Mouse (Mus musculus): ENCODE measurements around the gene Pth1r. TPM values are rescaled to one million over a fixed set of nuclear protein-coding genes. Genes with fewer than 3 reads are reported as not detected.
A peak's percentile ranks its signal among the peaks of the same experiment; 100 is the strongest.

Gene Pth1r
- polyA plus RNA-seq, 1 experiment from 2014 or later = 12.3 TPM

DNA sequence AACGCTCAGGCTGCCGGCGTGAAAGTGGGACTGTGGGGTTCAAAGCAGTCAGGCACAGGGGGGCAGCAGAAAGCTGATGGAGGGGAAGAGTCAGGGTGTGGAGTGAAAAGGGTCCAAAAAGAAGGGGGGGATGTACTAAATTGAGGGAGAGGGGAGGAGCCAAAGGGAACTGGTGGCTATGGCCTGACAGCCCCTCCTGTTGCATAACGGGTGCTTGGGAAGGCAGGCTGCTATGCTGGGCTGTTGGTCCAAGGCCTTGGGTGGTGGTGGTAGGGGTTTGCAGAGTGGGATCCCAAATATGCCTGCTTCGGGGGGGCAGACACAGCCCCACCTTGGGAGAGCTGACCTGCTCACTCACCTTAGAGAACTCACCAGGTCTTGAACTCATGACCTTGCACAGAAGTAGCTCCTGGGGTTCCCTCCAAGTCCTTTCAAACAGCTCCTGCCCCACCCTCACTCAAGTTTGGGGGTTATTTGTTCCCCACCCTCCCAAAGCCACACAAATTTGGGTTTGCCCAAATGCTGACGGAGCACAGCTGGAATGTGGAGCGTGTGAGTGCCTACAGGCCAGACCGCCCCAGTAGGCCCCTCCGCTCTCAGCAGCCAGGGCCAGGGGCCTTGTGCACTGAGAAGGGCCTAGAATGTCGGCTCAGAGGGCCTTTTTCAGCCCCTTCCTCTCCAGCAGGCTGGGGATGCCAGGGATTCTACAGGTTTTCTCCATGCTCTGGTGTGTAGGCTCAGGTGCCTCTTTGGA lies 28.5 kb upstream of the Pth1r start:
- no peak overlapping the region for H3K4me2 ChIP-seq (ENCODE audit: low read length)
- no peak overlapping the region for H3K27ac ChIP-seq (ENCODE audit: low read depth, low read length)
- WGBS = 80% methylated on average over 10 of the region's 10 CpGs
- H3K4me3 ChIP-seq (ENCODE audit: low read length) = no peak overlapping the region
- H3K9ac ChIP-seq (ENCODE audit: low read depth, low read length) = no peak overlapping the region
- no peaks in the 10 kb centered on the region for H3K36me3 ChIP-seq (ENCODE audit: control insufficient read depth, insufficient read depth, low read length)
- no peaks in the 10 kb centered on the region for H3K27me3 ChIP-seq (replicated peaks; ENCODE audit: control insufficient read depth, insufficient read depth, low read length)
- no peak for ATAC-seq
- H3K4me1 ChIP-seq (ENCODE audit: control insufficient read depth, insufficient read depth, low read depth, low read length) = peaks cover 2% of the 10 kb centered on the region; the same call in 1 of the 2 replicates
- no peaks in the 10 kb centered on the region for H3K9me3 ChIP-seq (ENCODE audit: control insufficient read depth, low read length)

DNA sequence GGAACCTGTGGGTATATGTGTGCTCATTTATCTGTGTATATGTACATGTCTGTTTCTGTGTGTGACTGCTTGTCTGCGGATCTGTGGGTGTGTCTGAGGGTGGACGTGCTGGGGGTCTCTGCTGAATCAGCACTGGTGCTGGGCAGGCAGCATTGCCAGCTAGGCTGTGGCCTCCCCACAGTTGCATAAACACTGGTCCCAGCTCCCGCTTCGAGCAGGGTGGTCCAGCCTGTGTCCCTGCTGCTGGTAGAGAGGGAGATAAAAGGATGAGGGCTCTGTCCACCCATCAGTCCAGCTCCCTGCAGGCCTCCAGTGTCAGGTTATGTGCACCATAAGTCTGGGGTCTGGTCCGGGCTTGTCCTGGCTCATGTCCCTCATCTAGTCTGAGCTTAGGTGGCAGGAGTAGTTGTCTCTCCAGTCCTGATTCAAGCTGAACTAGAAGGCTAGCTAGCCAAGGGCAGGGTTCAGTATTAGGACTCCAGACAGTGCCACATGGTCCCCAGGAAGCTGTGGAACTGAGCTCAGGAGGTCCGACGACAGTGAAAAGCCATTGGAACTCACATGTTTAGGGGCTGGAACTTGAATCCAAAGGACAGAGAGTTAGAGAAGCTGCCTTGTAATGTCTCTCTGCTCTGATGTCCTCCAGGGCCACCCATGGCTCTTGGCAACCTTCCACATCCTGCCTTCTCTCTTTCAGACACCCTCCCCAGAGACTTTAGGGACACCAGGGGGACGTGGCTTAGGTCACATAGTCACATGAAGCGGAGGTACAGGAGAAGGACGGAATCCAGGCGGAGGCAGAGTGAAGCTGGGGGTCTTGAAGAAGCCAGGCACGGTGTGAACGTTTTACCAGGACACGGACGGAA lies 27.7 kb upstream of the Pth1r start:
- H3K4me1 ChIP-seq (ENCODE audit: control insufficient read depth, insufficient read depth, low read depth, low read length) = no peaks in the 10 kb centered on the region
- H3K27me3 ChIP-seq (replicated peaks; ENCODE audit: control insufficient read depth, insufficient read depth, low read length) = no peaks in the 10 kb centered on the region
- H3K36me3 ChIP-seq (ENCODE audit: control insufficient read depth, insufficient read depth, low read length) = no peaks in the 10 kb centered on the region
- H3K4me2 ChIP-seq (ENCODE audit: low read length) = no peak overlapping the region
- H3K4me3 ChIP-seq (ENCODE audit: low read length) = no peak overlapping the region
- peak overlapping the region; percentile 9; the same call in 1 of the 2 replicates for H3K9ac ChIP-seq (ENCODE audit: low read depth, low read length)
- 74% methylated on average over 15 of the region's 15 CpGs for WGBS
- no peak overlapping the region for H3K27ac ChIP-seq (ENCODE audit: low read depth, low read length)
- no peaks in the 10 kb centered on the region for H3K9me3 ChIP-seq (ENCODE audit: control insufficient read depth, low read length)
- no peak for ATAC-seq

DNA sequence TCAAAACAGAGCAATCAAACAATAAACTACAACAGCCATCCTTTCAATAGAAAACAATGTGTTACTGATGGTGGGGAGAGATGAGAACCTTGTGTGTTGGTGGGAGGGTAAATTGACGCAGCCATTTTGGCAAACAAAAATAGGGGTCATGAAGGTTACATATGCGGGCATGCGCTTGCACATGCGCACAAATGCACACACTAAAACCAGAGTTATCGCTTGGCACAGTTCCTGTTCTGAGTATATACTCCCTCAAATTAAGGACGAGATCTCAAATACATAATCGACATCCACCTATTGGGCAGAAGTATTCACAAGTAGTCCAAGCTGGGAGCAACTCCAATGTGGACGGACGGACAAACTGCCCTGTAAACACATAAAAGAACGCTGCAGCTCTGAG lies 25.4 kb upstream of the Pth1r start:
- Histone ChIP-seq H3K36me3 (ENCODE audit: control insufficient read depth, insufficient read depth, low read length) (no peaks in the 10 kb centered on the region), H3K9me3 (ENCODE audit: control insufficient read depth, low read length) (no peaks in the 10 kb centered on the region), H3K27ac (ENCODE audit: low read depth, low read length) (no peak overlapping the region), H3K9ac (ENCODE audit: low read depth, low read length) (no peak overlapping the region), H3K4me1 (ENCODE audit: control insufficient read depth, insufficient read depth, low read depth, low read length) (no peaks in the 10 kb centered on the region), H3K27me3 (replicated peaks; ENCODE audit: control insufficient read depth, insufficient read depth, low read length) (no peaks in the 10 kb centered on the region), H3K4me2 (ENCODE audit: low read length) (no peak overlapping the region), H3K4me3 (ENCODE audit: low read length) (no peak overlapping the region)
- 94% methylated on average over 10 of the region's 10 CpGs for WGBS
- no peak for ATAC-seq

DNA sequence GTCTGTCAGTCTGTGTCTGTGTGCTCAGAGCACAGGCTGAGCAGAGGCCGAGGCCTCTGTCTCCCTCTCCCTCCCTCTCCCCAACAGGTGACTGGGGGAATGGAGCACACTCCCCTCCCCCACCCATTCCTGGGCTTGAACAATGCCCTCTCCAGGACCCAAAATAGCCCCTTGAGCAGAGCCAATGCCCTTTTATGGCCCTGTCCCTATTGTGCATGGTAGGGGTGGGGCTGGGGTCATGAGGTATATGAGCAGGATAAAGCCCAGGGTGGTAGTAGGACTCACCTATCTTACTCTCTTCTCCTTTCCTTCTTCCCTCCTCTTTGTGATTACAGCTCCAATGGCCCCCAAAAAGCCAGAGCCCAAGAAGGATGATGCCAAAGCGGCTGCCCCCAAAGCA lies 16.5 kb upstream of the Pth1r start:
- Histone ChIP-seq H3K36me3 (ENCODE audit: control insufficient read depth, insufficient read depth, low read length) (no peaks in the 10 kb centered on the region), H3K4me3 (ENCODE audit: low read length) (no peak overlapping the region), H3K27me3 (replicated peaks; ENCODE audit: control insufficient read depth, insufficient read depth, low read length) (no peaks in the 10 kb centered on the region), H3K4me1 (ENCODE audit: control insufficient read depth, insufficient read depth, low read depth, low read length) (no peaks in the 10 kb centered on the region), H3K27ac (ENCODE audit: low read depth, low read length) (no peak overlapping the region), H3K4me2 (ENCODE audit: low read length) (no peak overlapping the region), H3K9ac (ENCODE audit: low read depth, low read length) (no peak overlapping the region), H3K9me3 (ENCODE audit: control insufficient read depth, low read length) (no peaks in the 10 kb centered on the region)
- 59% methylated on average over 2 of the region's 2 CpGs for WGBS
- no peak for ATAC-seq

DNA sequence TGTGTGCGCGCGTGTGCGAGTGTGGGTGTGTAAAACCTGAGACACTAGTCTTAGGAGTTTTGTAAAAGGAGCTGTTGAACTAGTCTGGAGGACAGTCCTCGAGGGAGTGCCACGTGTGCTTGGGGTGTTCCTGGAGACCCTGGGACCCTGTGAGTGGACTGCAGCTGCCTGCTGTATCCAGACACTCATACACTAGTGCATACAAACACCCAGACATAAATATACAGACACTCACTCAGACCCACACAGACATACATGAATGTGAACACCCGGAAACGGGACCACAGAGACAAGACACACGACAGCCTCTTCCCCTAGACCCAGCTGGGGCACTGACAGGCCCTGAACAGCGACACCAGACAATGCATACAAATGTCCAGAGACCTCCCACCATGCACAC lies 15.8 kb upstream of the Pth1r start:
- no peaks in the 10 kb centered on the region for H3K36me3 ChIP-seq (ENCODE audit: control insufficient read depth, insufficient read depth, low read length)
- H3K27me3 ChIP-seq (replicated peaks; ENCODE audit: control insufficient read depth, insufficient read depth, low read length) = no peaks in the 10 kb centered on the region
- 79% methylated on average over 10 of the region's 10 CpGs for WGBS
- H3K9ac ChIP-seq (ENCODE audit: low read depth, low read length) = no peak overlapping the region
- H3K9me3 ChIP-seq (ENCODE audit: control insufficient read depth, low read length) = no peaks in the 10 kb centered on the region
- ATAC-seq = no peak
- H3K4me3 ChIP-seq (ENCODE audit: low read length) = no peak overlapping the region
- H3K4me2 ChIP-seq (ENCODE audit: low read length) = no peak overlapping the region
- no peak overlapping the region for H3K27ac ChIP-seq (ENCODE audit: low read depth, low read length)
- H3K4me1 ChIP-seq (ENCODE audit: control insufficient read depth, insufficient read depth, low read depth, low read length) = no peaks in the 10 kb centered on the region

DNA sequence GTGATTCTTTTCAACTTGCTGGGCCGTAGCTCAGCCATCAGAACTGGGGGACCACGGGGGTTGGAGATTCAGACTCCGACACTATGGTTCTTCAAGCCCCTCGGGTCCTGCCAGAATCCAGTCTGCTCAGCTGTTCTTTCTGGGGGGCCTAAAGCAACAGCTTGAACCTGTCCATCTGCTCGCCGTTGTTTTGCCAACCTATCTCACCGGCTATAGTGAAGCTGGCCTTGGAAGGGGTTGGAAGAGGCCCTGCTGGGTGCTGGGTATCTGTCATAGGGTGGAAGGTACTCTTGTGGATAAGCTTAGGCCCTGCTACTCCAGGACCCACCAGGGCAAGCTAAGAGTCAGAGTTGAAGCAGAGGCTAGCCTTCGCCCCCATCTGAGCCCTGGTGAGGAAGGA lies 13.9 kb upstream of the Pth1r start:
- 83% methylated on average over 8 of the region's 8 CpGs for WGBS

DNA sequence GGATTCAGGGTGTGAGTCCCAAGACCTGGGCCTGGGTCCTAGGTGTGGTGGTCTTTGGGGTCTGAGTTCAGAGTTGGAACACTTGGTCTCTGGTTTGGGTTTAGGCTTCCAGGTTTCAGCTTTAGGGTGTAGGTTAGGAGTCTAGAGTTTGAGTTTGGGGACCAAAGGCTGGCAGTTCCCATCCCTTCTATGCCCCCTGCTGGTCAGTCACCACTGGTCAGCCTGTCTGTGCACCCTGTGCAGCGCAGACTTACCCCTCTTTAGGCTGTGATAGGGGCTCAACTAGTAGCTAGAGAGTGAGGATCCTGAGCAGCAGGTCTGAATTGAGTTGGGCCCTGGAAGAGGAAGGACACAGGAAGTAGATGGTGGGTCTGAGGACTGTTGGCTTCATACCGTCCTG lies 12.3 kb upstream of the Pth1r start:
- Histone ChIP-seq H3K9ac (ENCODE audit: low read depth, low read length) (no peak overlapping the region), H3K4me2 (ENCODE audit: low read length) (no peak overlapping the region), H3K4me1 (ENCODE audit: control insufficient read depth, insufficient read depth, low read depth, low read length) (no peaks in the 10 kb centered on the region), H3K9me3 (ENCODE audit: control insufficient read depth, low read length) (no peaks in the 10 kb centered on the region), H3K4me3 (ENCODE audit: low read length) (no peak overlapping the region), H3K27me3 (replicated peaks; ENCODE audit: control insufficient read depth, insufficient read depth, low read length) (no peaks in the 10 kb centered on the region), H3K27ac (ENCODE audit: low read depth, low read length) (no peak overlapping the region), H3K36me3 (ENCODE audit: control insufficient read depth, insufficient read depth, low read length) (no peaks in the 10 kb centered on the region)
- 70% methylated on average over 2 of the region's 2 CpGs for WGBS
- ATAC-seq = no peak

More for the DNA sequence above, 13.9 kb upstream of the Pth1r start:
- H3K9me3 ChIP-seq (ENCODE audit: control insufficient read depth, low read length) = no peaks in the 10 kb centered on the region
- no peak overlapping the region for H3K4me2 ChIP-seq (ENCODE audit: low read length)
- no peaks in the 10 kb centered on the region for H3K4me1 ChIP-seq (ENCODE audit: control insufficient read depth, insufficient read depth, low read depth, low read length)
- H3K4me3 ChIP-seq (ENCODE audit: low read length) = no peak overlapping the region
- H3K9ac ChIP-seq (ENCODE audit: low read depth, low read length) = no peak overlapping the region
- ATAC-seq = no peak
- no peak overlapping the region for H3K27ac ChIP-seq (ENCODE audit: low read depth, low read length)
- H3K27me3 ChIP-seq (replicated peaks; ENCODE audit: control insufficient read depth, insufficient read depth, low read length) = no peaks in the 10 kb centered on the region
- no peaks in the 10 kb centered on the region for H3K36me3 ChIP-seq (ENCODE audit: control insufficient read depth, insufficient read depth, low read length)

DNA sequence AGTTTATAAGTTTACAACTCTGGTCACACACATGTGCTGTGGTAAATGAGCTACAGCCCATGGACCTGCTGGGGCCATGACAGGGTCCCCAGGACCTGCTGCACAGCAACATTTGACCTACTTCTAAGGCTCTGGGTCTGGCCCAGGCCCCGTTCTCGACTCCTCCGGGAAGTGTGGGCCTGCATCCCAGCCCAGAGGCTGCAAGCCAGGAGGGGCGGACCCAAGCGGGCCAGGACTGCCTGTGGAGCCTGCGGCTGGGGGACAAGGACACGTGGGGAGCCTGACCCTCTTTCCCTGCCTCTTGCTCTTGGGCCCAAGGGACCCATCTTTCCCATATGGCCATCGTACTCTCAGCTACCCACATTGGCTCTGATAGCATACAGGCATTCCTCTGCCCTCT lies 11.7 kb upstream of the Pth1r start:
- Histone ChIP-seq H3K27ac (ENCODE audit: low read depth, low read length) (no peak overlapping the region), H3K9me3 (ENCODE audit: control insufficient read depth, low read length) (no peaks in the 10 kb centered on the region), H3K4me2 (ENCODE audit: low read length) (no peak overlapping the region), H3K9ac (ENCODE audit: low read depth, low read length) (no peak overlapping the region; the same call in 1 of the 2 replicates), H3K4me3 (ENCODE audit: low read length) (no peak overlapping the region), H3K27me3 (replicated peaks; ENCODE audit: control insufficient read depth, insufficient read depth, low read length) (no peaks in the 10 kb centered on the region), H3K36me3 (ENCODE audit: control insufficient read depth, insufficient read depth, low read length) (no peaks in the 10 kb centered on the region), H3K4me1 (ENCODE audit: control insufficient read depth, insufficient read depth, low read depth, low read length) (no peaks in the 10 kb centered on the region)
- WGBS = 72% methylated on average over 8 of the region's 8 CpGs
- no peak for ATAC-seq

DNA sequence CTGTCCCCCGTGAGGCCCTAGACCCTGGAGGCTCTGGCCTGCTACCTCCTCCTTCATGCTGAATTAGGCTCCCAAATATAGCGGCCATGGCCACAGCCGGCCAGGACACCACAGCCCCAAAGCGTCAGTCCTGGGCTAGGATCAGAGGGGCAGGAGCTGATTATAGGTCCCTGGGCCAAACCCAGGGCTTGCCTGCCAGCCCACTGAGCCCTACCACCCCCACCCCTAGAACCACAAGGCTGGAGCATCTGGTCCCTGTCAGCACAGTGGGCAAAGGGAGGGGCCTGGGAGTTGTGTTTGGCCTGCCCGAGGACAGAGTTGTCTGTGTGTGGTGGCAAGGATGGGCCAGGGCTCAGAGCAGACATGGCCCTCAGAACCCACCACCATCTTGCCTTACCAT lies 10.9 kb upstream of the Pth1r start:
- no peak overlapping the region for H3K27ac ChIP-seq (ENCODE audit: low read depth, low read length)
- H3K27me3 ChIP-seq (replicated peaks; ENCODE audit: control insufficient read depth, insufficient read depth, low read length) = no peaks in the 10 kb centered on the region
- H3K4me1 ChIP-seq (ENCODE audit: control insufficient read depth, insufficient read depth, low read depth, low read length) = no peaks in the 10 kb centered on the region
- no peak overlapping the region for H3K4me3 ChIP-seq (ENCODE audit: low read length)
- H3K9me3 ChIP-seq (ENCODE audit: control insufficient read depth, low read length) = no peaks in the 10 kb centered on the region
- no peak overlapping the region for H3K9ac ChIP-seq (ENCODE audit: low read depth, low read length)
- no peak overlapping the region for H3K4me2 ChIP-seq (ENCODE audit: low read length)
- ATAC-seq = no peak
- H3K36me3 ChIP-seq (ENCODE audit: control insufficient read depth, insufficient read depth, low read length) = no peaks in the 10 kb centered on the region
- 84% methylated on average over 5 of the region's 5 CpGs for WGBS

All from hindbrain, embryonic 16.5 days (tissue).